Mouse (Mus musculus) lung, postnatal 0 days (tissue): ENCODE measurements around the gene Col6a6. TPM values are rescaled to one million over a fixed set of nuclear protein-coding genes. Genes with fewer than 3 reads are reported as not detected.
A peak's percentile ranks its signal among the peaks of the same experiment; 100 is the strongest.

ENCODE experiments used
- ATAC-seq: fragments of 200-750 bp; cut with Nextera tagmentation; 2 replicates; pipeline ENCODE4 v1.8.0; 2017; ENCODE audit warnings: moderate library complexity
- DNase-seq: peaks from one replicate; pipeline ENCODE4 v3.0.0-alpha.2; 2016; ENCODE audit warnings: low spot score
- H3K27ac ChIP-seq: fragments of 300-500 bp; sonication (generic); 2 replicates; pipeline ENCODE4 v1.5.1; 2014; ENCODE audit warnings: antibody characterized with exemption, mild to moderate bottlenecking, low read length, mixed read lengths
- H3K27me3 ChIP-seq: fragments of 300-500 bp; sonication (generic); replicated peaks from 2 replicates; pipeline ENCODE4 v1.6.1; 2014; ENCODE audit warnings: low read length, mixed read lengths; ENCODE audit not compliant: insufficient read depth
- H3K36me3 ChIP-seq: fragments of 300-500 bp; sonication (generic); 2 replicates; pipeline ENCODE4 v1.6.1; 2014; ENCODE audit warnings: low read length, mixed read lengths; ENCODE audit not compliant: insufficient read depth
- H3K4me1 ChIP-seq: fragments of 300-500 bp; sonication (generic); 2 replicates; pipeline ENCODE4 v1.6.1; 2014; ENCODE audit warnings: antibody characterized with exemption, low read depth, low read length, mixed read lengths; ENCODE audit not compliant: insufficient read depth
- H3K4me2 ChIP-seq: fragments of 300-500 bp; sonication (generic); replicated peaks from 2 replicates; pipeline ENCODE4 v1.6.1; 2014; ENCODE audit warnings: low read depth, mild to moderate bottlenecking, low read length, moderate library complexity, mixed read lengths
- H3K4me3 ChIP-seq: fragments of 300-500 bp; sonication (generic); 2 replicates; pipeline ENCODE4 v1.5.1; 2014; ENCODE audit warnings: low read depth, low read length
- H3K9ac ChIP-seq: fragments of 300-500 bp; sonication (generic); replicated peaks from 2 replicates; pipeline ENCODE4 v1.6.1; 2014; ENCODE audit warnings: low read depth, mild to moderate bottlenecking
- H3K9me3 ChIP-seq: fragments of 300-500 bp; sonication (generic); 2 replicates; pipeline ENCODE4 v1.6.1; 2016; ENCODE audit warnings: low read length, mixed read lengths
- CTCF ChIP-seq: IDR thresholded peaks from 2 replicates; pipeline ENCODE4 v1.5.1; 2016; ENCODE audit warnings: antibody characterized with exemption, mild to moderate bottlenecking
- EP300 ChIP-seq: IDR thresholded peaks from 2 replicates; pipeline ENCODE4 v1.6.1; 2016; ENCODE audit warnings: antibody characterized with exemption, mild to moderate bottlenecking, control low read depth
- WGBS: fragments of 180-500 bp; shearing (Covaris S2); extraction: QIAGEN DNeasy Blood & Tissue Kit; methylation state at CpG from one replicate; pipeline ENCODE4 v1.1.7; 2014; 5-methylcytosine and 5-hydroxymethylcytosine counted together
- polyA plus RNA-seq: library from polyadenylated mRNA; unstranded; fragments of >200 nt; fragmentation: Nextera tagmentation; extraction: Ambion mirVana; gene quantifications from 2 replicates; pipeline ENCODE4 v1.2.1, GENCODE M21; 2015

The Col6a6 gene
- polyA plus RNA-seq, 1 experiment from 2014 or later = 0.07 TPM

- DNase-seq (no peak), ATAC-seq (no peak)
- no peak overlapping the region for H3K4me3 ChIP-seq
- H3K4me1 ChIP-seq = no peaks in the 10 kb centered on the region
- no peak overlapping the region for H3K9ac ChIP-seq
- no peaks in the 10 kb centered on the region for H3K27me3 ChIP-seq
- H3K36me3 ChIP-seq = peaks cover 28% of the 10 kb centered on the region; the same call in 1 of the 2 replicates
- WGBS = 93% methylated on average over 7 of the region's 7 CpGs
- TF ChIP-seq CTCF (no peak), EP300 (no peak)
- no peaks in the 10 kb centered on the region for H3K9me3 ChIP-seq
- H3K27ac ChIP-seq = no peak overlapping the region
- no peak overlapping the region for H3K4me2 ChIP-seq
Observed at GRCm38 (mm10) chr9:105681386-105681785, 146.6 kb downstream of the Col6a6 start.

- H3K4me1 ChIP-seq = no peaks in the 10 kb centered on the region
- WGBS = 54% methylated on average over 11 of the region's 11 CpGs
- no peak overlapping the region for H3K4me3 ChIP-seq
- DNase-seq (no peak), ATAC-seq (no peak)
- peaks cover 26% of the 10 kb centered on the region; the same call in 1 of the 2 replicates for H3K36me3 ChIP-seq
- H3K27me3 ChIP-seq = no peaks in the 10 kb centered on the region
- H3K9me3 ChIP-seq = no peaks in the 10 kb centered on the region
- TF ChIP-seq CTCF (no peak), EP300 (no peak)
- H3K9ac ChIP-seq = no peak overlapping the region
- H3K4me2 ChIP-seq = no peak overlapping the region
- no peak overlapping the region for H3K27ac ChIP-seq
Observed at GRCm38 (mm10) chr9:105675941-105676340, 152.0 kb downstream of the Col6a6 start.

GRCm38 (mm10) chr9:105672032-105672431 is 155.9 kb downstream of the Col6a6 start:
- no peak overlapping the region for H3K9ac ChIP-seq
- no peak overlapping the region for H3K4me3 ChIP-seq
- ATAC-seq (peak; percentile 69), DNase-seq (peak; percentile 47)
- H3K4me1 ChIP-seq = no peaks in the 10 kb centered on the region
- no peaks in the 10 kb centered on the region for H3K9me3 ChIP-seq
- no peaks in the 10 kb centered on the region for H3K27me3 ChIP-seq
- WGBS = 49% methylated on average over 2 of the region's 2 CpGs
- peaks cover 27% of the 10 kb centered on the region; the same call in 1 of the 2 replicates for H3K36me3 ChIP-seq
- H3K27ac ChIP-seq = 0 out of 2 replicates have a peak overlapping the region, but pooled peaks have one; percentile 26
- no peak overlapping the region for H3K4me2 ChIP-seq
- TF ChIP-seq EP300 (no peak), CTCF (no peak)

- ATAC-seq = peak; percentile 70
- Histone ChIP-seq H3K4me3 (no peak overlapping the region), H3K9me3 (no peaks in the 10 kb centered on the region), H3K9ac (no peak overlapping the region), H3K4me2 (no peak overlapping the region), H3K27me3 (no peaks in the 10 kb centered on the region), H3K4me1 (no peaks in the 10 kb centered on the region), H3K27ac (peak overlapping the region; percentile 20; the same call in 1 of the 2 replicates), H3K36me3 (peaks cover 27% of the 10 kb centered on the region; the same call in 1 of the 2 replicates)
- WGBS = 39% methylated on average over 4 of the region's 4 CpGs
- DNase-seq = peak; percentile 56
- peak; percentile 74 for TF ChIP-seq EP300
- no peak for TF ChIP-seq CTCF
Observed at GRCm38 (mm10) chr9:105670916-105671315, 157.0 kb downstream of the Col6a6 start.

GRCm38 (mm10) chr9:105665269-105665668 is 162.7 kb downstream of the Col6a6 start:
- Histone ChIP-seq H3K4me3 (no peak overlapping the region), H3K9me3 (no peaks in the 10 kb centered on the region), H3K27me3 (no peaks in the 10 kb centered on the region), H3K4me1 (no peaks in the 10 kb centered on the region), H3K27ac (no peak overlapping the region), H3K4me2 (no peak overlapping the region), H3K9ac (no peak overlapping the region), H3K36me3 (peaks cover 23% of the 10 kb centered on the region)
- peak; percentile 79 for ATAC-seq
- peak; percentile 20 for DNase-seq
- 74% methylated on average over 7 of the region's 7 CpGs for WGBS
- TF ChIP-seq EP300 = no peak
- no peak for TF ChIP-seq CTCF

GRCm38 (mm10) chr9:105659877-105660276 is 168.1 kb downstream of the Col6a6 start:
- Histone ChIP-seq H3K27me3 (no peaks in the 10 kb centered on the region), H3K36me3 (peaks cover 16% of the 10 kb centered on the region), H3K4me1 (no peaks in the 10 kb centered on the region), H3K4me2 (no peak overlapping the region), H3K9ac (no peak overlapping the region), H3K9me3 (no peaks in the 10 kb centered on the region), H3K4me3 (no peak overlapping the region), H3K27ac (no peak overlapping the region)
- TF ChIP-seq EP300 = no peak
- TF ChIP-seq CTCF = no peak
- no peak for DNase-seq
- no peak for ATAC-seq
- 95% methylated on average over 6 of the region's 6 CpGs for WGBS

GRCm38 (mm10) chr9:105658216-105658615 is 169.7 kb downstream of the Col6a6 start:
- H3K27ac ChIP-seq = no peak overlapping the region
- H3K27me3 ChIP-seq = no peaks in the 10 kb centered on the region
- TF ChIP-seq EP300 = no peak
- whole genome bisulfite sequencing = 93% methylated on average over 12 of the region's 12 CpGs
- DNase-seq (no peak), ATAC-seq (no peak)
- no peak overlapping the region for H3K4me2 ChIP-seq
- peaks cover 28% of the 10 kb centered on the region; the same call in 1 of the 2 replicates for H3K36me3 ChIP-seq
- H3K4me3 ChIP-seq = no peak overlapping the region
- no peaks in the 10 kb centered on the region for H3K4me1 ChIP-seq
- no peaks in the 10 kb centered on the region for H3K9me3 ChIP-seq
- no peak overlapping the region for H3K9ac ChIP-seq
